Mouse (Mus musculus) stomach, embryonic 16.5 days (tissue): Measurements from ENCODE around the gene Tent4b. TPM values are rescaled to one million over a fixed set of nuclear protein-coding genes. Genes with fewer than 3 reads are reported as not detected.
A peak's percentile ranks its signal among the peaks of the same experiment; 100 is the strongest.

Experiments
- ATAC-seq: fragments of 200-750 bp; cut with Nextera tagmentation; 2 replicates; pipeline ENCODE4 v1.8.0; 2017; ENCODE audit warnings: moderate number of reproducible peaks, moderate TSS enrichment; ENCODE audit not compliant: insufficient read depth, low FRiP score
- H3K27ac ChIP-seq: fragments of 300-500 bp; sonication (generic); 2 replicates; pipeline ENCODE4 v1.5.1; 2014; ENCODE audit warnings: low read length
- H3K27me3 ChIP-seq: fragments of 300-500 bp; sonication (generic); 2 replicates; pipeline ENCODE4 v1.6.1; 2014; ENCODE audit warnings: low read length, control low read depth, mixed read lengths; ENCODE audit not compliant: control insufficient read depth, insufficient read depth
- H3K36me3 ChIP-seq: fragments of 300-500 bp; sonication (generic); 2 replicates; pipeline ENCODE4 v1.6.1; 2014; ENCODE audit warnings: low read length; ENCODE audit not compliant: control insufficient read depth, insufficient read depth
- H3K4me1 ChIP-seq: fragments of 300-500 bp; sonication (generic); 2 replicates; pipeline ENCODE4 v1.6.1; 2014; ENCODE audit warnings: low read length, control low read depth, mixed read lengths; ENCODE audit not compliant: control insufficient read depth, insufficient read depth
- H3K4me2 ChIP-seq: fragments of 300-500 bp; sonication (generic); 2 replicates; pipeline ENCODE4 v1.6.1; 2014; ENCODE audit warnings: low read depth, low read length, mixed read lengths
- H3K4me3 ChIP-seq: fragments of 300-500 bp; sonication (generic); replicated peaks from 2 replicates; pipeline ENCODE4 v1.5.1; 2014; ENCODE audit warnings: mild to moderate bottlenecking, low read length
- H3K9ac ChIP-seq: fragments of 300-500 bp; sonication (generic); 2 replicates; pipeline ENCODE4 v1.6.1; 2014; ENCODE audit warnings: low read length
- H3K9me3 ChIP-seq: fragments of 300-500 bp; sonication (generic); replicated peaks from 2 replicates; pipeline ENCODE4 v1.6.1; 2016; ENCODE audit warnings: low read length, control low read depth; ENCODE audit not compliant: control insufficient read depth
- WGBS: fragments of 180-500 bp; shearing (Covaris S2); extraction: QIAGEN DNeasy Blood & Tissue Kit; methylation state at CpG from one replicate; pipeline ENCODE4 v1.1.7; 2014; 5-methylcytosine and 5-hydroxymethylcytosine counted together
- polyA plus RNA-seq: library from polyadenylated mRNA; unstranded; fragments of >200 nt; fragmentation: Nextera tagmentation; extraction: Ambion mirVana; gene quantifications from 2 replicates; pipeline ENCODE4 v1.2.1, GENCODE M21; 2015

Tent4b gene
- polyA plus RNA-seq, 1 experiment from 2014 or later, result 5.9 TPM

- H3K36me3 ChIP-seq, result no peaks in the 10 kb centered on the region
- H3K4me1 ChIP-seq, result 0 out of 2 replicates have a peak, but pooled peaks cover 3% of the 10 kb centered on the region
- H3K9me3 ChIP-seq, result no peaks in the 10 kb centered on the region
- H3K4me2 ChIP-seq, result no peak overlapping the region
- 66% methylated on average over 6 of the region's 6 CpGs for whole genome bisulfite sequencing
- ATAC-seq, result no peak; the same call in 1 of the 2 replicates
- H3K9ac ChIP-seq, result no peak overlapping the region
- no peaks in the 10 kb centered on the region for H3K27me3 ChIP-seq
- no peak overlapping the region for H3K4me3 ChIP-seq
- H3K27ac ChIP-seq, result no peak overlapping the region
Measured at GRCm38 (mm10) chr8:88279670-88280069, 80.7 kb downstream of the Tent4b start.

- H3K36me3 ChIP-seq, result no peaks in the 10 kb centered on the region
Measured at GRCm38 (mm10) chr8:88280904-88281303, 81.9 kb downstream of the Tent4b start.

DNA sequence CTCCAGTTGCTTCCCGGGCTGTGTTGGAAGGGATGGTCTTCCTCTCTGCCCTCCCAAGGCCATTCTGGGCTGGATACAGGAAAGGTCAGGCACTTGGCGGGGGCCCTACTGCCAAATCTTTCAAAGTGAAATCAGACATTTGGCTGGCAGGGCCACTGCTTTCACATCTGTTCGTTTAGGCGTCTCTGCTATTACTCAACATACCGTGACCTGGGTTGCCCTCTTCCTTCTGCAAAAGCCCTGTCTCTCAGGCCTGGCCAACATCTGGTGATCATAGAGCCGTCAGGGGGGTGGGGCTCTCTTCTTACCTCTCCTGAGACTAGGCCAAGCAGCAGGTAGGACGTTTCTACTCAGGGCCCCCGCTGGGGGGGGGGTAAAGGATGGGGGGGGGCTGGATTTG is 83.7 kb downstream of the Tent4b start:
- Histone ChIP-seq H3K4me2 (no peak overlapping the region), H3K4me3 (no peak overlapping the region), H3K9ac (no peak overlapping the region), H3K27me3 (no peaks in the 10 kb centered on the region), H3K4me1 (0 out of 2 replicates have a peak, but pooled peaks cover 4% of the 10 kb centered on the region), H3K36me3 (no peaks in the 10 kb centered on the region), H3K9me3 (no peaks in the 10 kb centered on the region), H3K27ac (no peak overlapping the region)
- peak; percentile 27; the same call in 1 of the 2 replicates for ATAC-seq
- WGBS, result 36% methylated on average over 8 of the region's 8 CpGs

More at GRCm38 (mm10) chr8:88280904-88281303, 81.9 kb downstream of the Tent4b start:
- Histone ChIP-seq H3K27ac (no peak overlapping the region), H3K4me3 (no peak overlapping the region), H3K9me3 (no peaks in the 10 kb centered on the region), H3K4me1 (0 out of 2 replicates have a peak, but pooled peaks cover 3% of the 10 kb centered on the region), H3K27me3 (no peaks in the 10 kb centered on the region), H3K4me2 (no peak overlapping the region), H3K9ac (no peak overlapping the region)
- no peak for ATAC-seq
- 74% methylated on average over 7 of the region's 7 CpGs for WGBS

DNA sequence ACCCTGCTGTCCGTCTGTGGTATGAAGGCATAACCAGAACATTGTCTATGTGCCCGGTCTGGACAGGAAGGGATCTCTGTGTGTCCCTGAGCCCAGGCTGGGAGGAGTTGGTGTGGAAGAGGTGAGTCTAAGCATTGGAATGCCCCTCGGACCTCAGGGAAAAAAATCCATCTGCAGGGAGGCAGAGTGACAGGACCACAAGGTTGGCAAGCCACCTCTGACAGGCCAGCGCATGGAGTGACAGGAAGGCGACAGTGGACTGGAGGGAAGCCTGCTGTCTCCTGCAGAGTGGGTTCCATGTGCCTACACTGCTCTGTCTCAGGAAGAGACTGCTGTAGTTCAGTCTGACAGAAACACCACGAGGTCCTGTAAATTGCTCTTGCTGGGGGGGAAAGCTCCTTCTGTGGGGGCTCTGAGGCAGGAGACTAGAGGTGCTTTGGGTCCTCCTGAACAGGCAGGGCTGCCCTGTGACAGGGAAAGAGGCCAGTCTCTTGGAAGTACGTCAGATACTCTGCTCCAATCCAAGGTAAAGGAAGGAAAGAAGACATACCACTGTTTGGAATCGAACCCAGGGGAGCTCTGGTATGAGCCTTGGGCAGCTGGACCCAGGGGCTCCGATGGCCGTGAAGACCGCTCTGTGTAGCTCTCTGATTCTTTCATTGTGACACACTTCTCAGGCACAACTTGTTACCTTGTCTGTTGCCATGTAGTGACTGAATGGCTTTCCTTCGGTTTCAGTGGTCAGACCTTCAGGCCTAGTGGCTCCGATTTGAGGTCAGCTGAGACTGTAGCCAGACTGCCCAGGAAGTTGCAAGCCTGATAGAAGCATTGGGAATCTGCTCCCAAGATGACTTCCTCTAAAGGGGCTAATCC is 84.5 kb downstream of the Tent4b start:
- Histone ChIP-seq H3K27ac (no peak overlapping the region), H3K9ac (no peak overlapping the region), H3K4me2 (no peak overlapping the region), H3K36me3 (no peaks in the 10 kb centered on the region), H3K4me3 (no peak overlapping the region), H3K9me3 (no peaks in the 10 kb centered on the region), H3K4me1 (peaks cover 10% of the 10 kb centered on the region; the same call in 1 of the 2 replicates), H3K27me3 (no peaks in the 10 kb centered on the region)
- no peak for ATAC-seq
- 80% methylated on average over 13 of the region's 13 CpGs for WGBS

DNA sequence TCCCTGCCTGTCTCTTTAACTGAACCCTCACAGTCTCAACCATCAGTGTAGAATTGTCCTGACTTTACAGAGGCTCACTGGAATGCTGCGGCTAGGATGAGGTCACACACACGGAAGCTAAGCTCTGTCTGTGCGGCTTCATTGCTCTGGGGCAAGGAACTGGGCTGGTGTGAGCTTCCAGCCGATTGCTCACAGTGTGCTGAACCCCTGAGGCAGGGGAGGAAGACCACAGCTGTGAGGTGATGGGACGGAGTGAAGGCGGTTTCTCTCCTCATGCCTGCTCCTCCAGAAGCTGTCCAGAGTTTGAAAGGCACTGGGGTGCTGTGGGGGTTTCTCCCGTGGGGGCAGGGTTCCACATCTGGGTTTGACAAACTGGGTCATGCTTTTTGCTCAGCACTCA is 85.7 kb downstream of the Tent4b start:
- no peak overlapping the region for H3K27ac ChIP-seq
- H3K9me3 ChIP-seq, result no peaks in the 10 kb centered on the region
- ATAC-seq, result no peak
- peaks cover 12% of the 10 kb centered on the region; the same call in 1 of the 2 replicates for H3K4me1 ChIP-seq
- WGBS, result 44% methylated on average over 7 of the region's 7 CpGs
- no peak overlapping the region for H3K4me3 ChIP-seq
- H3K27me3 ChIP-seq, result no peaks in the 10 kb centered on the region
- H3K36me3 ChIP-seq, result no peaks in the 10 kb centered on the region
- no peak overlapping the region for H3K9ac ChIP-seq
- H3K4me2 ChIP-seq, result no peak overlapping the region

DNA sequence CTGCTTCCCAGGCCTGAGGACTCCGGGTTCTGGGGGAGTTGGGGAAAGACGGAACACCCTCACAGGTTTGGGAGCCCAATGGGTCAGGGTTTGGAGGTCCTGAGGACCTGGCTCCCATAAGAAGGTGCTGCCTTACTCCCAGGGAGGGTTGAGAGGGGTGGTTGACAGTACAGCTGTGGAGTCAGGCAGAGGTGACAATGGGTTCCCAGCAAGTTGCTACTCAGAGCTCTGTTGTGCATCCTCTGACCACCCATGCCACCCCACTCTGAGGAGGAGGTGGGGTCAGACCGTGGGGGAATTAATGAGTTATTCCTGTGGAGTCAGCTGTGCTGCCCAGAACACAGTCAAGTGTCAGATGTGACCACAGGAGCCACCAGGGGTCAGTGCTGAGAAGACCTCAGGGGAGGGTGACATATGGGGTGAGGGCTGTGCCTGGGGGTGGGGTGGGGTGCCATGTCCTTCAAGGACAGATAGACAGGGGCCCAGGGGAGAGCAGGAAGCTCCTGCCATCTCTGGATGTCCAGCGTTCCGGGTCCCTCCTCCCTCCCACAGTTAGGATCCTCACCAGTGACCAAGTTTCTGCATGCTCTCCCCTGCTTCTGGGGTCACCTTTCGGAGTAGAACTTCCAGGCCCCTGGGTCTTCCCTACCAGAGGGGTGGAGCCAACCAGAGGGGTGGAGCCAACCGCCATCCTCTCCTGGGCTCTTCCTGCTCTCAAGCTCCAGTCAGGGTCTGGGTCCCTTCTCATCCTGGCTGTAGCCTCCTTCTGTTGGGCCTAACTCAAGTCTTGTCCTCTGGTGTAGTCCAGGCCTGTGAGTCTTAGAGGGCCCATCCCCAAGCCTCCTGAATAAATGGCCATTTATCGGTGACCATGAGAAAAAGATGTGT is 86.7 kb downstream of the Tent4b start:
- H3K4me2 ChIP-seq, result no peak overlapping the region
- H3K36me3 ChIP-seq, result no peaks in the 10 kb centered on the region
- H3K4me3 ChIP-seq, result no peak overlapping the region
- H3K27me3 ChIP-seq, result no peaks in the 10 kb centered on the region
- no peak overlapping the region for H3K27ac ChIP-seq
- no peaks in the 10 kb centered on the region for H3K9me3 ChIP-seq
- WGBS, result 85% methylated on average over 8 of the region's 8 CpGs
- H3K9ac ChIP-seq, result no peak overlapping the region
- peaks cover 12% of the 10 kb centered on the region; the same call in 1 of the 2 replicates for H3K4me1 ChIP-seq
- no peak for ATAC-seq

GRCm38 (mm10) chr8:88286421-88286960 is 87.5 kb downstream of the Tent4b start:
- no peak for ATAC-seq
- no peak overlapping the region for H3K27ac ChIP-seq
- 81% methylated on average over 14 of the region's 14 CpGs for WGBS
- H3K4me2 ChIP-seq, result no peak overlapping the region
- H3K9me3 ChIP-seq, result no peaks in the 10 kb centered on the region
- no peaks in the 10 kb centered on the region for H3K36me3 ChIP-seq
- no peak overlapping the region for H3K9ac ChIP-seq
- H3K4me3 ChIP-seq, result no peak overlapping the region
- peaks cover 12% of the 10 kb centered on the region; the same call in 1 of the 2 replicates for H3K4me1 ChIP-seq
- H3K27me3 ChIP-seq, result no peaks in the 10 kb centered on the region

GRCm38 (mm10) chr8:88288622-88289242 is 89.7 kb downstream of the Tent4b start:
- Histone ChIP-seq H3K27me3 (no peaks in the 10 kb centered on the region), H3K4me2 (no peak overlapping the region), H3K27ac (peak overlapping the region; percentile 34), H3K9ac (0 out of 2 replicates have a peak overlapping the region, but pooled peaks have one; percentile 3), H3K9me3 (no peaks in the 10 kb centered on the region), H3K4me3 (no peak overlapping the region), H3K4me1 (peaks cover 8% of the 10 kb centered on the region; the same call in 1 of the 2 replicates), H3K36me3 (no peaks in the 10 kb centered on the region)
- ATAC-seq, result peak; percentile 35; the same call in 1 of the 2 replicates
- 68% methylated on average over 12 of the region's 12 CpGs for WGBS
